Mouse (Mus musculus) lung, postnatal 14 days (tissue): ENCODE measurements at regions not wholly inside any gene's neighbourhood (a gene's known extent, or its start where the extent isn't known, plus 50 kb on each side); places are given as distances from the start of the nearest gene placed in this dataset.

Source experiments
- DNase-seq: peaks from one replicate; pipeline ENCODE4 v3.0.0; 2021

DNA sequence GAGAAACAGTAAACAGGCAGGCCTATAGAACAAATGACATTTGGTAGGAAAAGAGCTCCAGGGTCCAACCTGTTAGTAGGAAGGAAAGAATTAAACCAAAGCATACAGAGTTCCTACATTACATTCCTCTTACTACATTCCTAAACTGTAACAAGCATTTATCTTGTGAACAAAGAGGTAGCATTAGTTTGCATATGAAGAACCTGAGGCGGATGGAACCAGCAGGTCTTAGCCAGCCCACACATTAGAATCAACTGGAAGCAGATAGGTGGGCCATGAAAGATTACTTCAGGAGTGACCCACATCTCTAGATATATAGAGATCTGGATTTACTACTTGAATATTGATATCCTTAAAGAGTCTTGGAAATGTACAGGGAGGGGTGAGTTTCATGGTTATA is 238.8 kb downstream of the Klf5 start:
- no peak for DNase-seq

DNA sequence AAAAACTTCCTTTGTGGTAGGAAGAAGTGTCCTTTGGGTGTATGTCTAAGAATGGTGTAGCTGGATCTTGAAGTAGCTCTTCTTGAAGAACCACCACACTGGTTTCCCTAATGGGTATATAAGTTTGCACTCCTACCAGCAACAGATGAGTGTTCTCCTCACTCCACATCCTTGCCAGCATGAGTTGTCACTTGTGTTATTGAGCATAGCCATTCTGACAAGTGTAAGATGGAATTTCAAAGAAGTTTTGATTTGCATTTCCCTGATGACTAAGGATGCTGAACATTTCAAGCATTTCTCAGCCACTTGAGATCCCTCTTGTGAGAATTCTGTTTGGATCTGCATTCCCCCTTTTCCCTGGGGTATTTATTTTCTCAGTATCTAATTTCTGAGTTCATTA is 243.2 kb downstream of the Klf5 start:
- peak; percentile 5 for DNase-seq

DNA sequence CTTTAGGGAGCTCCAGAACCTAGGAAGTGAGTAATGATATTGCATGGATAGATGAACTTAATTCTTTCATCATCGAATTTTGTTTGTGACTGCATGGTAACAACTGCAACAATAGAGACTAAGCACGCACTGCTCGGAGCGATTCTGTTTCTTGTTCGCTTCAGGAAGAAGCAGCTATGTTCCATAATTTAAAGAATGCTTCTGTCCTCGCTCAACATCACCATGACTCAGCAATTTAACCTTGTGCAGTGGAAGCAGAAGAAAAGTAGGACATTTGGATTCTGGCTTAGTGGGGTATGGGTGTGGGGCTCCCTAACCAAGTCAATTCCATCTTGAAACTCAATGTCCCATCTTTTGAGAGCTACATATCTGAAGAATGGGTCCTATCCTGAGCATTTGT is 249.4 kb downstream of the Klf5 start:
- no peak for DNase-seq

DNA sequence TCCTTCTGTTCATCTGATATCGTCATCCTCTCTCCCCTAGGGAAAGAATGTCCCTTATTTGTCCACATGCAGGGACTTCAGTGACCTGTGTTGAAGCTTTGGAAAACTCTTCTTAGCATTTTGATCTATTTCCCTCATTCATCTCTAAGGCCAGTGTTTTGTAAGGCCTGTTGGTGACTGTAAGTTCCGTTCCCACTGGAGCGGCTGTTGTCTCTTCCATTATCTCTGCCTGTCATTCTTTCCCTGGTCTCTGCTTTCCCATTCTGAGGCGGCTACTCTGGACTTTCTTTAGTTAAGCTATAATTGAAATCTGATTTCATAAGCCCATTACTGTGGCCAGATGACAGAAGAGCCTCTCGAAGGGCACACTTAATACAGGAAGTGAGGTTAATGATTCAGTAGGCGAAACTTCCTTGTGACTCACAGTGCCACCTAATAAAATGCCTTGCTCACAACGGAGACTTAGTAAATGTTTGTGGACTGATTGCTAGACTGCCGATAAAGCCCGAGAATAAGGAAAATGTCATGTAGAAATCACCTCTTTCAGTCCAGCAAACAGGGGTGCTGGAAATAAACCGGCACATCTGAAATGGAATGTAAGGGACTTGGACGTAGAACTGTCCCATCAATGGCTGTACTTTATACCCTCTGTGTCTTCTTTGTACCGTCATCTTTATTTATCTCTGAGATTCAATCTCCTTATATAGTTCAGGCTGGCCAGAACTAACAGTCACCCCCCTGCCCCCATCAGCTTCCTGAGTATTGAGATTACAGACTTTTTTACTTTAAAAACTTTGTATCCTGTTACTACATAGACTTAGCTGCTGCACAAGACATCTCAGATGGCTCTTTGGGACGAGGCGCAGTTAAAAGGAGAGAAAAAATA is 250.1 kb downstream of the Klf5 start:
- DNase-seq, result peak; percentile 5

DNA sequence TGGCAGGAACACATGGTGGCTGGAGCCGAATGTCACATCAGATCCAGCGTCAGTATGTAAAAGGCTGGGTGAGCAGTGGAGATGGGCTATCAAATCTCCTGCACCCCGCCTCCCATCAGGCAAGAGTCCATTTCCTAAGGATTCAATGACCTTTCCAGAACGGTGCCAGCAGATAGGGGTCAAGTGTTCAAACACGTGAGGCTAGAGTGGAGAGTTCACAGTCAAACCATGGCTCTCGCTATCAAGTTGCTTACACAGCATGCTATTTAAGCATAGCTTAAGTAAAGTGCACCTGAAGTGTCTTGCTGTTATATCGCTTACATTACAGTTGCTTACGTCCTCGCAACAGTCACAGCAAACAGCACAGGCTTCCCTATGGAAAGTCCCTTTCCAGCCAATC is 265.5 kb downstream of the Klf5 start:
- DNase-seq, result peak; percentile 21

DNA sequence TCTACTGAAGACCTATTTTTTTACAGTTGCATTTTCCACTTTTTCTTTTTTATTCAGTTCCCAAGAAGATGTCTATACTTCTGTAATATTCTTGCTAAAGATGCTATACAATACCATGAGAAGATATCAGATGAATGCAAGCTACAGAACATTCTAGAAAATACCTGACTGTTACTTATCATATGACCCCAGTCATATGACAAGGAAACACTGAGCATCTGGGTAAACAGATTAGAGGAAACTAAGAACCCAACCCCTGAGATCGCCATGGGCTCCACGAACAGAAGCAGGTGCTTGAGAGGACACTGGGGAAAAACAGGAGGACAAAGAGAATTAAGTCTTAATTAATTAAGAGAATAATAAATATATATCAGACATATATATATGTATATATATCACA is 275.7 kb downstream of the Klf5 start:
- no peak for DNase-seq

DNA sequence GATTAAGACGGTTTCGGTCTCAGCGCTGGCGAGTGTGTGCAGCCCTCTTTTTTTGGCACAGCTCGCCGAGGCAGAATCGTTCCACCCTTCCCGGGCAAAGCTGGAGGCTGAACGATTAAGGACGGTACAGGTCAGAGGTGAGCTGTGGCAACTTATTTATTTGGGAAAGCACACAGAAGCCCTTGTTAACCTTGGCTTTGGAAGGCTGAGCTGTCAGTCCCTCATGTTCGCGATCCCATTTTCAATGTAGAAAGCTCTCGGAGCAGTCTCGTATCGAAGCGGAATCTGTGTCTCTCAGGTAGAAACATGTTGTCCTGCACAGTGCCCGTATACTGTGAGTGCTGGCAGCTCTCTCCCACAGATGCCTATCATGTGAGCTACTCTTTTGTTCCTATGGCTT is 280.2 kb downstream of the Klf5 start:
- DNase-seq, result peak; percentile 40

DNA sequence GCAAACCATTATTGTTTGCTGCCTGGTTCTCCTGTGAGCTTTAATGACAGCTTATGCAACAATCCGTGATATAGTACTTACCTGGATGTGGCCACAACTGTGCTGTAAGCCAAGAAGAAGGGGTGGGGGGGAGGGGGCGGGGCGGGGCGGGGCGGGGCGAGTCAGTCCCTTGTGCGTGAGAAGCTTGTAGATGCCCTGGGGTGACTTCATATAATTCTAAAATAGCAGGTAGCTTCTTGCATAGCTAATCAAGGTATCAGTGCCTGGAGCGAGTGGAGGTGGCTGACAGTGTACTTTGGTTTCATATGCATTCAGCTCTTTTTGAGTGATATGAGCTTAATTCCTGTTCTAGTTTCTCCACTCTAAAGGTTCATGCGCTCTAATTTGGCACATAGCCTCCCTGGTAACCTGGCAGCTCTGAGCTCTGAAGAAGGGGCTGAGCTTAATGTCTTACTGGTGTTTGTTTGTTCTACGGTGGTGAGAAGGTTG is 280.8 kb downstream of the Klf5 start:
- DNase-seq, result peak; percentile 14

DNA sequence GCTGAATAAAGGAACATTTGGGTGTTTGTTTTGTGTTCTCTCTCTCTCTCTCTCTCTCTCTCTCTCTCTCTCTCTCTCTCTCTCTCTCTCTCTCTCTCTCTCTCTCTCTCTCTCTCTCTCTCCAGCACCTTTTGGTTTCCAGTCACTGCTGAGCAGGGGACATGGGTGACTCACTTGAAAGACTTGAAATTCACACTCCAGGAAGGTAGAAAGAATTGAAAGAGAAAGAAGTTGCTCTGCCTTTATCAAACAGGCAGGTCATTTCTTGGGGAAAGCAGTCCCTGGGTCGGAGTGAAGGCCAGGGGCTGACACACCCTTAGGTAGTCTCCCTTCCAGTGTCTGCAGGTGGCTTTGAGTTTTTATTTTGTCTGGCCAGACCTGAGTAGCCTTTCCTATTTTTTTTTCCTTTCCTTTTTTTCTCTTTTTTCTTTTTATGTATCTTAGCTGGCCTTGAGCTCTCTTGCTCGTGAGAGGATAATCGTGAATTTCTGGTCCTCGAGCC is 281.3 kb downstream of the Klf5 start:
- DNase-seq, result no peak

DNA sequence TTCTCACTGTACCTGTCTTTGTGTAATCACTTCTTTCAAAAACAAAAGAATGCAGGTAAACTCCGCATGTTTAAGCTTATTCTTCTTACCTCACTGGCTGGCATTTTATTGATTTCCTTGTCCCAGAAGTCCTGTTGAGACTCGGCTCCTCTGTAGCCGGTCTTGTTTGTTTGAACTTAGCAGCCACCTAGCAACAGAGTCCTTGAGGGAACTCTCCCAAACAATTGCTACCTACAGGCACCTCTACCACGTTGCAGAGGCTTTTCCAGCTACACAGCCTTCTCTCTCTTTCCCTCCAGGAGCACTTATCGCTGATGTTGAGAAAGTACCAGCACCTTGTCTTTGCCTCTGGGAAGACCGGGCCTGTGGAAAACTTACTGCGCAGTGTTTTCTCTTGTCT is 285.7 kb downstream of the Klf5 start:
- DNase-seq, result peak; percentile 14

DNA sequence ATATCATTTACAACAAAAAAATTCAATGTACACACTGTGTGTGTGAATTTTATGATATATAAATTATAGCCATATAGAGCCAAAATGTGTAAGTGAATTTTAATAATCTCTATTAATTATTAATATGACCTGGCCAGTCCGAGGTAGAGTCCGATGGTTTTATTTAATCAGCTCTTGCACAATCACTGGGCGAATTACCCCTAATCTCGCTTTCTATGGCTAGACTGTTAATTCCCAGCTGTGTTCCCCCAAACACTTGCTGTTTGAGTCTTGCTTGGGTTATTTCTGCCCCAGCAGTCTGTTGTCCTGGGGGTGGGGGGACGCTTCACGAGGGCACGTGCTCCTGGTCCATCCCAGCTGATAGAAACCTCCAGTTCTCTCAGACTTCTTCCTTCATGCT is 287.5 kb downstream of the Klf5 start:
- DNase-seq, result no peak

DNA sequence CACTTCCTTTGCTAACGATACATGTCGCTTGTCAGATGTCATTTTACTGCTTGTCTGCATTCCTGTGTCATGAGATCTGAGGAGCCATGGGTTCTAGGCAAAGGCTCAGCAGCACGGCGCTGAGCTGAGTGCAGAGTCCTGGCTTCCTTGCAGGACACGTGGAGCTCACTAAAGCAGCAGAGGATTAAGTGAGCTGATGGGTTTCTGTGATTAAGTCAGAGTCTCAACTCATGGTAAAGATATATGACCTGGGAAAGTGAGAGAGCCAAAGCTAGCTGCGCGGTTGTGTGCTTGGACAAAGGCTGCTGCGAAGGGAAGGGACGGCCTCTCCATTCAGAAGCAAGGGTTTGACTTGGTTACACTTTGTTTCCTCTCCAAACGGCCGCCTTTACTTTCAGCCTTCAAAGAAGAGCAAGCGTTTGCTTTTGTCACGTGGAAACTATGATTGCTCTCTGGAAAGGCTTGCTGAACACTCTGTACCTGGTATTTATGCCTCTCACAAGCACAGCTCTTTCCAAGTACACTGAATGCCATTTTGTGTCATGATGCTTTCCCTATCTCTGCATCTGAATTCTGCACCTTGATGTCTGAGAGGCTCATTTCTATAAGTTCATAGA is 292.5 kb downstream of the Klf5 start:
- peak; percentile 20 for DNase-seq

DNA sequence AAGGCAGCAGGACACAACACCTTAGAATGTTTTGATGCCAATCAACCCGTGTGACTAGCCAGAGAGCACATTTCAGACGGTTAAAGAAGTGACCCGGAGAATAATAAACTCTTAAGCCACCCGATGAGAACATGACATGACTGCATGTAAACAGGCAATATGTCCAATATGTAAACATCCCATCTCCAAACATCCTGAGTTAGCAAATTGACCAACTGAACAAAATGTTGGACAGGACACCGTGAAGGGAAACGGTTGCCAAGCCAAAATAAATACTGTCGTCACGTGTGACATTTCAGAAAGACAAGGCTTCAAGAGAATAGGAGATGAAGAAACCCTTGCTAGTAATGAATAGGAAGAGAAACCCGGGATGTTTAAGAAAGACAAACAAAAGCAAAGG is 294.4 kb downstream of the Klf5 start:
- DNase-seq, result peak; percentile 32

DNA sequence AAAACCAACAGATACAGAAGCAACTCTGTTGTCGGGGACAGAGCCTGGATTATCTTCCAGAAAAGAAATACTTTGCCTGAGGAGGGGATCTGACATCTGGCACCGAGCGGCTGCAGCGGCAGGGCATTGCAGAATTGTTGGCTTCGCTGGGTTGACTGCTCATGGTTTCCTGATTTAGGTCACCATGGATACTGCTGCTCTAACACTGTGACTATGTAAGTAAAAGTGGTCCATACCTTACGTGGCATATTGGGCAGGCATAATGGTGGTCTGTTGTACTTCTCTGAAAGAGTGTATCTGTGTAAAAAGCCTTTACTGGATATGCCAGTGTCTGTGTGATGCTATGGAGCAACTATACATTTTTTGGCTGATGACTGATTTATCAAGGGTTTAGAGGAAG is 295.4 kb downstream of the Klf5 start:
- DNase-seq, result no peak

DNA sequence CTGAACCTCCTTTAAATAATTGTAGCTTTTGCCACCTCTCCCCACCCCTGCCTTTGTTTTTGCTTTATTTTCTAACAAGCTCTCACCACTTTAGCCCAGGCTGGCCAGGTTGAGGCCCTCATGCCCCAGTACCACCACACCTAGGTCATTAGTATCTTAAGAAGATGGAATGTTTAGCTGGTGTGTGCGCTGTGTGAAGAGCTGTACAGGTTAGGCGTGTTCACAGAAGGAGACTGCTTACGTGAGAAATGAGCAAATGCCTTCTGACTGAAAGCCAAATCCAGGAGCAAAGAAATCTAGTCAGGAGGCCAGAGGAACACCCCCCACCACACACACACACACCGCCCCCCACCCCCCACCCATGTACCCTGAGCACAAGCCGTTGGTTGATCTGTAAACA is 303.4 kb downstream of the Klf5 start:
- DNase-seq, result no peak

DNA sequence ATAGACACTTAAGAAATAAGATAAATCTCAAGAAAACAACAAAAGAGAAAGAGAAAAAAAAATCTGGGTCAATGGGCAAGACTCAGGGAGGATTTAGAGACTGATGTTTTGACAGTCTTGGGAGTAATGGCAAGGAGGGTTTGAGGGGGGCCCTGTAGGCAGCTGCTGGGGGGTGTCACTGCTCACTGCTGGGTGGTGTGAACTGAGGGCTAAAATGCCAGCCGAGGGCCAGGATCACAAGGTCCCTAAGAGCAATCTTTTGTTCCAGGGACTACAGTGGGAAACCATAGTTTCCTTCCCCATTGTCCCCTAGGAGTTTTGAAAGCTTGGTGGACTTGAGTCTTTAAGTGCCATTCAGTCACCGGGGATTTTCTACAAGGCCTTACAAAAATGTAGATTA is 304.8 kb downstream of the Klf5 start:
- DNase-seq, result no peak

DNA sequence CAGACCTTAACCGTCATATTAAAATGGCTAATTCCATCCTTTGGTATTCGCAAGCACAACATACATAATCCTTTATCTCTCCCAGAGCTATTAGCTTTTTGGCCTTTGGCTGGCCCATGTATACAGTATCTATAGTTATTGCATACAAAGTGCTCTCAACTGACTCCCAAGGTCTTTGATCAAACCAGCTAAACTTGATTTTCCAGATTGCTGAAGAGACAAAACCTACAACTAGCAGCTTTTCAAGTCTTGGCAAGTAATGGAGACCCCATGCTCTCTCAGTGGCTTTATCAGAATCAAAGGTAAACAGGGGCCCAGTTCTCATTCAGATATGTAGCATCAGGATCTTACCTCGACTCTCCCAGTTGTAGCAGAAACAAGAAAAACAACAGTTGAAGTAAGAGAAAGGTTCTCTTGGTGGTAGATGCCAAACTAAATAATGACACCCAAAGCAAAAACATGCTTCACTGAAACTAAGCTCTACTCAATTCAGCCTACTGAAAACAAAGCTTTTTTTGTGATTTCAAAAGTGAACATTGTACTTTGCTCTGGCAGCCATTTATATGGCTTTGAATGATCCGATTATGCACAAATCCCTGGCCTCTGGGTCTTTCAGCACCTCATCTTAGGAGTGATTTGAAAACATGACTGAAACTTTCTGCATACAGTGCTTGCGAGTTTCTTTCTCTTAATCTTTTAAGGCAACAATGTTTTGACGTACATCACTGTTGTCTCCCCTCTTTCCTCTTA is 307.0 kb downstream of the Klf5 start:
- DNase-seq, result no peak

DNA sequence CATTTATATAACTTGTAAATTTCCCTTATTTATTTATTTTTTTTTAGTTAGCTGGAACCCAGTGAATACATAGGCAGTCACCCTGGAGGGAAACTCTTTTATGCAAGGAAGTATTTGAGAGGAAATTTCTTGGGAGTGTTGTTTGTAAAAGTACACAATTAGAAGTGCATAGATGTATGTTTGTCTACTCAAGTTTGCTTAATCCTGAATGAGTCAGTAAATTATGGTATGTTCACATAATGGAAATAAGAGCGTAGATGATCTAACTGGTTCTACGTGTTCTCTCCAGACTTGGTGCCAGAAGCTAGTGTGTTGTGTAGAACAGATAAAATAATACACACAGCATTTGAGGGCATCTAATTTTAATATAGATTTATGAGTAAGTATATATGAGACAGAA is 310.5 kb downstream of the Klf5 start:
- DNase-seq, result no peak

DNA sequence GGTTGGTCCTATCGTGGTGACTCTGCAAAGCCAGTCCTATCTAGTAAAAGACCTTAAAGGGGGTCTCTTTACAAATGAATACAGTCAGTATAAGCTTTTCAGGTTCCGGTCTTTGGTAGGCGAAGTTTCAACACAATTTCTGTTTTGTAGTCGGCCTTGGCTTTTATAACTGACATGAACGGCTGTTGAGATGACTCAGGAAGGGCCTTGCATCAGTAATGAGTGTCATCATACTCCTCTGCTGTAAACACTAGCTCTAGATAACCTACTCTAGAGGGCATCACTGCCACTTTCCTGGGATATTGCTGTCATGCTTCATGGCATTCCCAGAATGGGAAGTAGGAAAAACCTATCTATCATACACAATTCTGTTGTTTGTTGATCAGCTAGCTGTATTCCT is 312.9 kb downstream of the Klf5 start:
- DNase-seq, result no peak

DNA sequence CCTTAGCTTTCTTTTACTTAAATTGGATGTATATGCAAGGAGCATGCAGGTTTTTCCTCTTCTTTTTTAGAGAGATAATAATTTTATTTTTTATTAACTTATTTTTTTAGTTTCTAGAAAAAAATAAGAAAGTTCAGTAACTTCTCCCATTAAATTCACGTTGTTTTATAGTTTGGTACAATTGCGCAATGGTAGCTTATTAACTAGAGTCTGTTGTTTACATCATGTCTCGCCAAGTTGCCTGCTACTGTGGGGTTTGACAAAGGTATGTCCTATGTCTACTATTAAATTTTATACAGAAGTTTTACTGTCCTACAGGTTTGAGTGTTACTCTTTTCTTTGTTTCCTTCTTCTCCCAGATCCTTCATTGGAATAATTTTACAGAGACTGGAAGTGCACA is 313.6 kb downstream of the Klf5 start:
- no peak for DNase-seq

DNA sequence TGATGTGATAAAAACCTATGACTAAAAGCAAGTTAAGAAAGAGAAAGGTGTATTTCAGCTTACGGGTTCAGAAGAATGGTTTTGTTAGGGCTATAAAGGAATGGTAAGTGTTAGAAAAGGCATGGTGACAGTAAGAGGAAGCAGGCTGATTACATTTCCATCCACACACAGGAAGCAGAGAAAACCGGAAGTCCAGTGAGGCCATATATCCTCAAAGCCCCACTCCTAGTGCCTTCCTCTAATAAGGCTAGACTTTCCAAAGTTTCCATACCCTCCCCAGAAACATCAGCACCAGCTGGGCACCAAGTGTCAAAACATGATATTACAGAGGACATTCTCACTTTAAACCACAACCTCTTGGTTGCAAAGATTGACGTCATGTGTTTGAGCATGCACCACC is 316.3 kb downstream of the Klf5 start:
- no peak for DNase-seq

DNA sequence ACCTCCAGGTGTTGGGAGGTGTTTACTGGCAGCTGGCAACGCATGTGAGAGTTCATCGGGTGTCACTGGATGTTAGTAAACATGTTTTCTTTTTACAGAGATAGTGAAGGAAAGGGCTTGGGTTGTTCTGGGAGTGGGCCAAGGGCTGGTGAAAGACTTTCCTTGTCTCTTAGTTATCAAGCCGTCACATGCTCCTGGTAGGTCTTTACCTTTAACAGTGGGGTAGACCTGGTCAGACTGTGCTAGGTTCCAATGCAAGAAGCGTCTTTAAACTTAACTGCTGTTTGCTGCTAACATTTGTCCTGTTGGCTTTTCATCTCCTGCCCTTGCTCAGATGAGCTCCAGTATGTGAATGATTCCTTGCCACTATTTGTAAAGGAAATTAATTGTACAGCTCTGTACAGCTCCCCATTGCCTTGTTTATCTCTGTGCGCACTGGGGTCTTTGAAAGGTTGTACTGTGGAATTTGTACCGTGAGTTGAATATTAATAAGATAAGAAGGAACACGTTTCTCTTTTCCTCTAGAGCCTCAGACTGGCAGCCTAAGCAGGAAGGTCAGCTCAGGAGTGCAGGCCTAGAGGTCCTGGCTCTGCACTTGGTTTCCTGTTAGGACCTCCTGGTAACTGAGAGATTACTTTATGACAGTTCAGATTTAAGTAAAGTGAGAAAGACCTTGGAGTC is 318.3 kb downstream of the Klf5 start:
- DNase-seq, result no peak

DNA sequence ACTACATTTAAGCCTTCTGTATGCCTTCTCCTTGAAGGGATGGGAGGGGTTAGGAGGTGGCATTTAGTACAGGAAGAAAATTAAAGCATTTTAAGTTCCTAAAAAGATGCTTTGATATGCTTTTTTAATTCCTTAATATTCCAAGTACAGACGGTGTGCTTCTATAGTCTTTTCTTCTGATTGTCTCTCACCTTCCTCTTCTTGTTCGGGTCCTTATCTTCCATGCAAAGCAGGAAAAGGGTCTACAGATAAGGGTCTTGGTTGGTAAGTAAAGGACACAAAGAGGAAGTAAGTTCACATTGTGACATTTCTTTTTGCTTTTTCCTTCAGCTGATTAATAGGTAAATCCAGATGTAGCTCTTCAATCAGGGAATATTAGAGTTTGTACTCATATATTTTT is 318.9 kb downstream of the Klf5 start:
- DNase-seq, result no peak
